Comparison of ENCODE assay signal across 8 mouse cellular contexts in genomic region chr4:62286257-62286991, GRCm38 (mm10). TPM values are rescaled to one million over a fixed set of nuclear protein-coding genes. Genes with fewer than 3 reads are reported as not detected.
A peak's percentile ranks its signal among the peaks of the same experiment; 100 is the strongest.
DNase-seq lines count a peak whose midpoint lies in the region; ATAC-seq lines count a peak whose summit lies in the region.

No protein-coding gene starts in this region.

- H3K36me3 ChIP-seq in limb, embryonic 12.5 days, result no peaks in the 10 kb centered on the region
- no peaks in the 10 kb centered on the region for H3K36me3 ChIP-seq in midbrain, embryonic 14.5 days (ENCODE audit: control insufficient read depth, insufficient read depth, low read length)

- ATAC-seq in limb, embryonic 12.5 days (ENCODE audit: insufficient number of reproducible peaks, insufficient read depth, low FRiP score, low TSS enrichment, low read depth), result peak; percentile 88
- ATAC-seq in midbrain, embryonic 14.5 days (ENCODE audit: low FRiP score, low TSS enrichment), result peak; percentile 95

- peak; percentile 63 to 65 for DNase-seq in urinary bladder, adult 18-20 months (ENCODE audit: low spot score in 2 of 2)
- DNase-seq in urinary bladder, postnatal 10 days (ENCODE audit: low spot score), result no peak
- peak; percentile 77 for DNase-seq in embryo, embryonic 9.5 days (ENCODE audit: extremely low spot score)
- DNase-seq in heart, adult 18-20 months, result peak; percentile 87 to 88
- peak; percentile 86 for DNase-seq in kidney, adult 18-20 months
- DNase-seq in midbrain, embryonic 14.5 days, result peak; percentile 92
- DNase-seq in spleen, adult 18-20 months, result peak; percentile 49 to 75

- peak overlapping the region; percentile 86 for H3K4me2 ChIP-seq in limb, embryonic 12.5 days
- H3K4me2 ChIP-seq in midbrain, embryonic 14.5 days (ENCODE audit: low read length), result peak overlapping the region; percentile 76

- WGBS in limb, embryonic 12.5 days, result under 1% methylated on average over 55 of the region's 55 CpGs
- 1% methylated on average over 55 of the region's 55 CpGs for WGBS in midbrain, embryonic 14.5 days

- no peaks in the 10 kb centered on the region for H3K27me3 ChIP-seq in limb, embryonic 12.5 days
- H3K27me3 ChIP-seq in midbrain, embryonic 14.5 days (ENCODE audit: control insufficient read depth, insufficient read depth, low read length), result no peaks in the 10 kb centered on the region

- H3K4me3 ChIP-seq in limb, embryonic 12.5 days (replicated peaks), result peak overlapping the region; percentile 73
- H3K4me3 ChIP-seq in midbrain, embryonic 14.5 days (replicated peaks; ENCODE audit: low read depth, low read length), result peak overlapping the region; percentile 75

- H3K9ac ChIP-seq in limb, embryonic 12.5 days (replicated peaks), result peak overlapping the region; percentile 69
- peak overlapping the region; percentile 60 for H3K9ac ChIP-seq in midbrain, embryonic 14.5 days (replicated peaks; ENCODE audit: low read length)

- H3K9me3 ChIP-seq in limb, embryonic 12.5 days, result no peaks in the 10 kb centered on the region
- H3K9me3 ChIP-seq in midbrain, embryonic 14.5 days (ENCODE audit: control insufficient read depth, low read length), result no peaks in the 10 kb centered on the region

- peak overlapping the region; percentile 64 for H3K27ac ChIP-seq in limb, embryonic 12.5 days
- 0 out of 2 replicates have a peak overlapping the region, but pooled peaks have one; percentile 33 for H3K27ac ChIP-seq in midbrain, embryonic 14.5 days (replicated peaks; ENCODE audit: low read depth, low read length)

- 0 out of 2 replicates have a peak, but pooled peaks cover 5% of the 10 kb centered on the region for H3K4me1 ChIP-seq in limb, embryonic 12.5 days (replicated peaks)
- H3K4me1 ChIP-seq in midbrain, embryonic 14.5 days (ENCODE audit: control insufficient read depth, insufficient read depth, low read length), result peaks cover 14% of the 10 kb centered on the region; the same call in 1 of the 2 replicates

RNA-seq across cellular contexts. Expression of gene Slc31a2, which starts 24.1 kb away (rescaled TPM):
- total RNA-seq in heart, adult 18-20 months (2021), result 10 to 100 TPM; 20.7 to 24.1 TPM
- polyA plus RNA-seq in limb, embryonic 12.5 days (2016; fragmentation: Nextera tagmentation; extraction: Ambion mirVana), result 11.7 and 14.0 TPM in 2 replicates
- polyA plus RNA-seq in midbrain, embryonic 14.5 days (2014; fragmentation: Nextera tagmentation; extraction: Ambion mirVana), result 9.2 and 10.2 TPM in 2 replicates

RNA-seq across cellular contexts. Expression of gene Zfp37, which starts 55.6 kb away (rescaled TPM):
- total RNA-seq in heart, adult 18-20 months (2021), result 1 to 10 TPM; 1.9 TPM
- 15.5 and 21.8 TPM in 2 replicates for polyA plus RNA-seq in limb, embryonic 12.5 days (2016; fragmentation: Nextera tagmentation; extraction: Ambion mirVana)
- polyA plus RNA-seq in midbrain, embryonic 14.5 days (2014; fragmentation: Nextera tagmentation; extraction: Ambion mirVana), result 35.8 and 39.2 TPM in 2 replicates
